Mouse (Mus musculus) thymus, adult 2 months (tissue): Measurements from ENCODE around the gene Ism2.

Experiments used
- CTCF ChIP-seq: fragments of 200-500 bp; IDR thresholded peaks from 2 replicates; pipeline ENCODE4 v1.5.1; 2012; ENCODE audit warnings: mild to moderate bottlenecking, control low read depth, low read length, moderate library complexity, borderline replicate concordance; ENCODE audit not compliant: control insufficient read depth, poor library complexity, insufficient read depth; ENCODE audit errors: extremely low read depth
- POLR2A ChIP-seq: fragments of 200-500 bp; IDR thresholded peaks from 2 replicates; pipeline ENCODE4 v1.6.1; 2012; ENCODE audit warnings: mild to moderate bottlenecking, low read length, control low read depth, moderate library complexity; ENCODE audit not compliant: control insufficient read depth, poor library complexity, insufficient read depth; ENCODE audit errors: extremely low read depth

- no peak for TF ChIP-seq POLR2A
- no peak for TF ChIP-seq CTCF
Measured at GRCm38 (mm10) chr12:87289100-87289499, 10.4 kb downstream of the Ism2 start.
